Mouse (Mus musculus): ENCODE data around the gene Rabgap1l. TPM values are rescaled to one million over a fixed set of nuclear protein-coding genes. Genes with fewer than 3 reads are reported as not detected.

The Rabgap1l gene
- polyA plus RNA-seq, 1 experiment from 2014 or later, result 23.2 TPM

GRCm38 (mm10) chr1:160275248-160275647, 517.8 kb downstream of the Rabgap1l start:
- Histone ChIP-seq H3K4me1 (replicated peaks; ENCODE audit: control insufficient read depth, insufficient read depth, low read length) (peaks cover 7% of the 10 kb centered on the region; the same call in 1 of the 2 replicates), H3K9me3 (ENCODE audit: control insufficient read depth) (no peaks in the 10 kb centered on the region), H3K36me3 (ENCODE audit: control insufficient read depth, insufficient read depth) (no peaks in the 10 kb centered on the region), H3K27ac (ENCODE audit: low read depth, low read length) (no peak overlapping the region), H3K9ac (ENCODE audit: low read depth, low read length) (no peak overlapping the region), H3K27me3 (replicated peaks; ENCODE audit: control insufficient read depth, insufficient read depth, low read length) (no peaks in the 10 kb centered on the region), H3K4me2 (replicated peaks; ENCODE audit: low read depth) (no peak overlapping the region), H3K4me3 (ENCODE audit: low read depth, low read length) (no peak overlapping the region)
- ATAC-seq, result no peak
- 52% methylated on average over 2 of the region's 2 CpGs for WGBS
- TF ChIP-seq CTCF (IDR thresholded peaks at IDR 0.05; ENCODE audit: low read depth), result no peak

DNA sequence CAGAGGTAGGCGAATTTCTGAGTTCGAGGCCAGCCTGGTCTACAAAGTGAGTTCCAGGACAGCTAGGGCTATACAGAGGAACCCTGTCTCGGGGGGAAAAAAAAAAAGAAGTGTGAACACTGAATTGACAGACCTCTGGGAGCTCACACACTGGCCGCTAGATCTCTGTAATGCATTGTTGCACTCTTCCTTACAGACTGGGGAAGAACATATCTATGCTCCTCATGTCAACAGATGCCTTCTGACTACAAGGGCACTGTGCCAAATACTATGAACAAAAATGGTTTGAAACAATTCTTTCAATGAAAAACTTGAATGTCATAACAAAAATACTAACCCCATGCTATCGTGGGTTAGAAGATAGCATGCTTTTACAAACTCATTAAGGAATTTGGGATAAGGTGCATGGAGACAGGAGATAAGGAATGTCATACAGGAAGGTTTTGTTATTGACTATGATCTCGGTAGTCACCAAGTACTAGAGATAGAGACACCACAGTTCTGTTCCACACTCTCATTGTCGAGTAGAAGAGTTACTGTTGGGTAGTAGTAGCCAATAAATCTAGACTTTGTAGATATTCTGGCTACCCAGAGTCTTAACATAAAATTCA, 519.8 kb downstream of the Rabgap1l start:
- no peaks in the 10 kb centered on the region for H3K36me3 ChIP-seq (ENCODE audit: control insufficient read depth, insufficient read depth)
- no peak overlapping the region for H3K27ac ChIP-seq (ENCODE audit: low read depth, low read length)
- H3K4me2 ChIP-seq (replicated peaks; ENCODE audit: low read depth), result no peak overlapping the region
- no peak overlapping the region for H3K4me3 ChIP-seq (ENCODE audit: low read depth, low read length)
- peaks cover 7% of the 10 kb centered on the region; the same call in 1 of the 2 replicates for H3K4me1 ChIP-seq (replicated peaks; ENCODE audit: control insufficient read depth, insufficient read depth, low read length)
- 84% methylated on average over 7 of the region's 7 CpGs for WGBS
- TF ChIP-seq CTCF (IDR thresholded peaks at IDR 0.05; ENCODE audit: low read depth), result no peak
- no peak for ATAC-seq
- H3K9ac ChIP-seq (ENCODE audit: low read depth, low read length), result no peak overlapping the region
- H3K9me3 ChIP-seq (ENCODE audit: control insufficient read depth), result no peaks in the 10 kb centered on the region
- no peaks in the 10 kb centered on the region for H3K27me3 ChIP-seq (replicated peaks; ENCODE audit: control insufficient read depth, insufficient read depth, low read length)

DNA sequence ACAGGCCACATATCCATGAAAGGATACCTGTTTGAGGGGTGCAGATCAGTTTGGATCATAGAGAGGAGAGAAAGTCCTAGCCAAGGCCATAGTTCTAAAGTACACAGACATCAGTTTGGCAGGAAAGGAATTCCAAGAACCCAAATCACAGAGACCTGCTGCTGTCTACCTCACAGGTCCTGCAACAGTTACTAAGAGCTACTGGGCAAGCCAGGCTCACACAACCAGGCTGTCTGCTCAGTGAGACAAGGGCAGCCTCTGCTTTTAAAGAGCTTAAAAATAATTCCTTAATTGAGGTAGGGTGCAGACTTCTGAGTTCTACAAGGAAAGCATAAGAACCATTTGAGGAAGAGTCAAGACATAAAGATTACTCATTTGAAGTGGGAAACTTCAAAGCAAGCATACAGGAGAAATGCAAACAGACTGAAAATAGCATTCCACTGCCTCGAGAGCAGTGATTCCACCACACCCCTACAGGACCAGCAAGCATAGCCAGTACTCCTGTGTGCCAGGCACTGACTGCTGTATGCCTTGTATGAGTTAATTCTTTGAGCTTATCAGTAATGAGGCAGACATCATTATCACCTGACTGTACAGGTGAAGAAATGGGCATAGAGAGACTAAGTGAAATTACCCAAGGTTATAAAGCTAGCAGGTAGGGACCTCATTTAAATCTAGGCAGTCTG, 521.6 kb downstream of the Rabgap1l start:
- no peak for TF ChIP-seq CTCF (IDR thresholded peaks at IDR 0.05; ENCODE audit: low read depth)
- Histone ChIP-seq H3K36me3 (ENCODE audit: control insufficient read depth, insufficient read depth) (no peaks in the 10 kb centered on the region), H3K4me2 (replicated peaks; ENCODE audit: low read depth) (no peak overlapping the region), H3K4me1 (replicated peaks; ENCODE audit: control insufficient read depth, insufficient read depth, low read length) (peaks cover 7% of the 10 kb centered on the region; the same call in 1 of the 2 replicates), H3K4me3 (ENCODE audit: low read depth, low read length) (no peak overlapping the region), H3K27me3 (replicated peaks; ENCODE audit: control insufficient read depth, insufficient read depth, low read length) (no peaks in the 10 kb centered on the region), H3K27ac (ENCODE audit: low read depth, low read length) (no peak overlapping the region), H3K9ac (ENCODE audit: low read depth, low read length) (no peak overlapping the region), H3K9me3 (ENCODE audit: control insufficient read depth) (no peaks in the 10 kb centered on the region)
- peak; percentile 38 for ATAC-seq
- WGBS, result 3% methylated on average over 1 of the region's 1 CpGs

- no peak for ATAC-seq
- H3K27me3 ChIP-seq (replicated peaks; ENCODE audit: control insufficient read depth, insufficient read depth, low read length), result no peaks in the 10 kb centered on the region
- H3K4me1 ChIP-seq (replicated peaks; ENCODE audit: control insufficient read depth, insufficient read depth, low read length), result peaks cover 7% of the 10 kb centered on the region; the same call in 1 of the 2 replicates
- H3K4me2 ChIP-seq (replicated peaks; ENCODE audit: low read depth), result no peak overlapping the region
- no peak overlapping the region for H3K4me3 ChIP-seq (ENCODE audit: low read depth, low read length)
- no peaks in the 10 kb centered on the region for H3K9me3 ChIP-seq (ENCODE audit: control insufficient read depth)
- 91% methylated on average over 3 of the region's 3 CpGs for WGBS
- H3K27ac ChIP-seq (ENCODE audit: low read depth, low read length), result no peak overlapping the region
- no peak overlapping the region for H3K9ac ChIP-seq (ENCODE audit: low read depth, low read length)
- no peaks in the 10 kb centered on the region for H3K36me3 ChIP-seq (ENCODE audit: control insufficient read depth, insufficient read depth)
- no peak for TF ChIP-seq CTCF (IDR thresholded peaks at IDR 0.05; ENCODE audit: low read depth)
Observed at GRCm38 (mm10) chr1:160268322-160268721, 524.7 kb downstream of the Rabgap1l start.

DNA sequence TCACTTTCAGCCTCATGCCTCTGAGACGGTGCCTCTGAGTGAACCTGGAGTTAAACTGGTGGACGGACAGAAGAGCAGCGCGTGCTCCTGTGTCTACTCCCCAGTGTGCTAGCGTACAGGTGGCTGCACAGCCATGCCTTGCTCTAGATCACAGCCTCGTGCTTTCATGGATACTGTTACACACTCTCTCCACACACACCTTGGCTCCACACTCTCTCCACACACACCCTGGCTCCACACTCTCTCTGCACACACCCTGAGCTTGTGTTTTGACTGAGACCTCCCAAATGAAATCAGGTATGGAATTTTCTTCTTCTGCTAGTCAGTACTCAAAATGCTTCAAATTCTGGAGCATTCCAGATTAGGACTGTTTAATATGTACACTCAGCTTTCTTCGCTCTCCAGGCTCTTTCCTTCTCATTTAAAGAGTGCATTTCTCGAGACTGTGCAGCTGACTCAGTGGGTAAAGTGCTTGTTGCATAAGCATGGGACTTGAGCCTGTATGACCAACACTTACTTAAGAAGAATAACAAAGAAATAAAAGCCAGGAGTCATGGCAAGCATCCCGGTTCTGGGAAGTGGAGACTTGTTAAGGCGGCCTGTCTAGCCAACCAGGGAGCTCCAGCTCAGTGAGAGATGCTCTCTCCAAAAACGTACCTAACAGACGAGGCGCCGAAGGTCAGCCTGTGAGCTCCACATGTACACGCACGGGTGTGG, 529.2 kb downstream of the Rabgap1l start:
- H3K27ac ChIP-seq (ENCODE audit: low read depth, low read length), result peak overlapping the region; percentile 15; the same call in 1 of the 2 replicates
- H3K9ac ChIP-seq (ENCODE audit: low read depth, low read length), result no peak overlapping the region
- no peaks in the 10 kb centered on the region for H3K9me3 ChIP-seq (ENCODE audit: control insufficient read depth)
- H3K27me3 ChIP-seq (replicated peaks; ENCODE audit: control insufficient read depth, insufficient read depth, low read length), result no peaks in the 10 kb centered on the region
- WGBS, result 76% methylated on average over 16 of the region's 16 CpGs
- no peak overlapping the region for H3K4me2 ChIP-seq (replicated peaks; ENCODE audit: low read depth)
- 0 out of 2 replicates have a peak, but pooled peaks have one; percentile 16 for ATAC-seq
- H3K4me1 ChIP-seq (replicated peaks; ENCODE audit: control insufficient read depth, insufficient read depth, low read length), result no peaks in the 10 kb centered on the region
- no peak for TF ChIP-seq CTCF (IDR thresholded peaks at IDR 0.05; ENCODE audit: low read depth)
- no peak overlapping the region for H3K4me3 ChIP-seq (ENCODE audit: low read depth, low read length)
- H3K36me3 ChIP-seq (ENCODE audit: control insufficient read depth, insufficient read depth), result no peaks in the 10 kb centered on the region

DNA sequence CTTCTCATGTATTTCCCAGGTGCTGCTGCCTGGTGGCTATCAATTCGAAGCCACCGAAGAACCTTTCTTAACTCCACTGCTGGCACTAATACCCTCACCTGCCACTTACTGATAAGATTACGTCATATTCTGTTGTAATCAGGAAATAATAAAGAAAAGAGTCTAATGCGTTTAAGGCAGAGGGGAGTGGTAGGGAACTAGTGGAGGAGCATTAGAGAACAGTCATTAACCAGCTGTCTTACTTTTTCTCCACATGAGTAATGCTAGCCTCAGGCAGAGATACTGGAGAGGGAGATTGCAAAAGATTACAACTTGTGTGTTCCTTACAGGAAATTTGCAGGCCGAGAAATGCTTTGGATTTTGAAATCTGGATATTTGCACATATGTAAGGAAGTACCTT, 530.0 kb downstream of the Rabgap1l start:
- Histone ChIP-seq H3K4me1 (replicated peaks; ENCODE audit: control insufficient read depth, insufficient read depth, low read length) (no peaks in the 10 kb centered on the region), H3K9ac (ENCODE audit: low read depth, low read length) (no peak overlapping the region), H3K27ac (ENCODE audit: low read depth, low read length) (no peak overlapping the region; the same call in 1 of the 2 replicates), H3K4me2 (replicated peaks; ENCODE audit: low read depth) (no peak overlapping the region), H3K4me3 (ENCODE audit: low read depth, low read length) (no peak overlapping the region), H3K27me3 (replicated peaks; ENCODE audit: control insufficient read depth, insufficient read depth, low read length) (no peaks in the 10 kb centered on the region), H3K36me3 (ENCODE audit: control insufficient read depth, insufficient read depth) (no peaks in the 10 kb centered on the region), H3K9me3 (ENCODE audit: control insufficient read depth) (no peaks in the 10 kb centered on the region)
- peak; percentile 73 for ATAC-seq
- whole genome bisulfite sequencing, result 36% methylated on average over 5 of the region's 5 CpGs
- TF ChIP-seq CTCF (IDR thresholded peaks at IDR 0.05; ENCODE audit: low read depth), result no peak
